Mouse (Mus musculus): Measurements from ENCODE around the gene Ubtd1. TPM values are rescaled to one million over a fixed set of nuclear protein-coding genes. Genes with fewer than 3 reads are reported as not detected.

Ubtd1 gene
- total RNA-seq, 2 experiments from 2014 or later: 15.4 to 19.8 TPM

DNA sequence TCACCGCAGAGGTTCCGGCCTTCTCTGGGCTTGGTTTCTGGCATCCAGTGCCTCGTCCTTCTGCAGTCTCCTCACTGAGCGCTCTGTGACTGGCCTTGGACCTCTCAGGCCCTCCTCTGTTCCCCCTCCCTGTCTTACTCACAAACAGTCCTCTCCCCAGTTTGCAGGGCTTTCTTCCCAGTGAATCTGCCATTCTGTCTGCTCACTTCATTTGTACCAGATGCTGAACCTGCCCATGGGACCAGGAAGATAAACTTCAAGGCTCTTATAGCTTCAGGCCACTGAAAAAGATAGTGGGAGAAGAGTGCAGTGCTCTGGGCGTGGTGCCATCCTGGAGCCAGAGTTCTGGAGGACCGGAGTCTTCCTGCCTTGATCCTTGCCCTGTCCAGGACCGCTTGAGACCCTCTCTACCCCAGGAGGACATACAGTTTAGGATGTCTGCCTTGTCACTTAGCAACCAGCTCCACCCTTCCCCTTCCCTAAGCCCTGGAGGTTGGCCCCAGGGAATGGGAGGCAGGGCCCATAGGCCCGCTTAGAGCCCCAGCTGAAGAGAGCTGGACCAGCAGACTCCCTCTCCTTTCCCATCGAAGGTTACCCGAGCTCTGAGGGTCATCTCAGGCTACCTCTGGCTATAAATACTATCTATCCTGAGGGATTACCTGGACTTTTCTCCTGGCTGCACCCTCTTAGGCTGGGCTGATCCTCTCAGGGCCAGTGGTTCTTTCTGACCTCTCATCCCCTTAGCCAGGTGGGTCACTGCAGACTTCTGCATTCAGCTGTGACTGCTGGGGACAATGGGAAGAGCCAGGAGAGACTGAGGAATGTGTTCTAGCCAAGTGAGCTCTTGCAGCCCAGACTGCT, 40.3 kb downstream of the Ubtd1 start:
- no peak for DNase-seq

DNA sequence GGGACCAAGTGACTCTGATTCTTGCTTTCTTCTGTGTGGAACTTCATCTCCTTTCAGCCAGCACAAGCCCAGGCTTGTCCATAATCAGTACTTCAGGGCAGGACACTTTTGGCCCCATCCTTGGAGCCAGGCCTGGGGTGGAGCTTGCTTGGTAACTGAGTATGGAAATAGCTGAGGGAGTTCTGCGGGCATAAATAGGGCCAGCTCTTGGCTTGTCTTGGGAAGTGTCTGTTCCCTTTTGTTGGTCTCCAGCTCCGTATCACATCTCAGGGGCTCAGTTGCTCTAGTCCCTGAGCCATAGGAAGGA, 40.9 kb downstream of the Ubtd1 start:
- DNase-seq: no peak

DNA sequence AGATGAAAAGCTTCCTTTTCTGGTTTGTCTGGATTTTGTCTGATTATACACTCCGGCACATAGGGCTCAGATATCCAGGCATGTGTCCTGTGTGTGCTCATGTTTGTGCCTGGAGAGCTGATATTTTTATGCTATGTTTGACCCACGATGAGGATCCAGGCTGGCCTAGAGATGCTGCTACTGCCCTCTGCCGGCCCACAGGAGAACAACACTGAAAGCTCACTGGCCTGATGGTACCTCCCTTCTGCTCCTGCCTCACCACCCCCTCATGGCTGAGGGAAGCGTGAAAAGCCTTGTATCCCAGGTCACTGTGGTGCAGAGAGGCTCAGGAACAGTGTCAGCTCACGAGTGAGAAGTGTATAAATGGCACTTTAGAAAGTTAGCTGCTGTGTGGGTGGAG, 44.6 kb downstream of the Ubtd1 start:
- peak; percentile 72 for DNase-seq

DNA sequence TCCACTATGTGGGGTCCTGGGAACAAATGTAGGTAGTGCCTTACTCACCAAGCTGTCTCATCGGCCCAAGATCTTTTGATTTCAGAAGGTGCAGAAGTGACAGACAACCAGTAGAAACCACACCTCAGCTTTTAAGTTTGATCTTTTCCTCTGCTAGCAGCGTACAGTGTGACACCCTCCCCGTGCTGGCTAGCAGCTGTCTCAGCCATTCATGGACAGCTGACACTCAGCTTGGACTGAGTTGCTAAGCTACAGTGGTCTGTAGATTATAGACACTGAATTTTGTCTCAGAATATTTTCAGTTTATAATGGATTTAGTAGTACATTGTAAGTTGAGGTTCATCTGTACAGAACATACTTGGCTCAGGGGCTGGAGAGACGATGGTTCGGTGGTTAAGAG, 49.5 kb downstream of the Ubtd1 start:
- no peak for DNase-seq

DNA sequence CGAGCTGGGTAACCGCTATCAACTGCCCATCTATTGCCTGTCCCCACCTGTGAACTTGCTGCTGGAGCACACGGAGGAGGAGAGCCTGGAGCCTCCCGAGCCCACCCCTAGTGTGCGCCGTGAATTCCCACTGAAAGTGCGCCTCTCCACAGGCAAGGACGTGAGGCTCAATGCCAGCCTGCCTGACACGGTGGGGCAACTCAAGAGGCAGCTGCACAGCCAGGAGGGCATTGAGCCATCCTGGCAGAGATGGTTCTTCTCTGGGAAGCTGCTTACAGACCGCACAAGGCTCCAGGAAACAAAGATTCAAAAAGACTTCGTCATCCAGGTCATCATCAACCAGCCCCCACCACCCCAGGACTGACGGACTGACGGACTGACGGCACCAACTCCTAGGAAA, 52.0 kb downstream of the Ubtd1 start:
- DNase-seq: peak; percentile 55

DNA sequence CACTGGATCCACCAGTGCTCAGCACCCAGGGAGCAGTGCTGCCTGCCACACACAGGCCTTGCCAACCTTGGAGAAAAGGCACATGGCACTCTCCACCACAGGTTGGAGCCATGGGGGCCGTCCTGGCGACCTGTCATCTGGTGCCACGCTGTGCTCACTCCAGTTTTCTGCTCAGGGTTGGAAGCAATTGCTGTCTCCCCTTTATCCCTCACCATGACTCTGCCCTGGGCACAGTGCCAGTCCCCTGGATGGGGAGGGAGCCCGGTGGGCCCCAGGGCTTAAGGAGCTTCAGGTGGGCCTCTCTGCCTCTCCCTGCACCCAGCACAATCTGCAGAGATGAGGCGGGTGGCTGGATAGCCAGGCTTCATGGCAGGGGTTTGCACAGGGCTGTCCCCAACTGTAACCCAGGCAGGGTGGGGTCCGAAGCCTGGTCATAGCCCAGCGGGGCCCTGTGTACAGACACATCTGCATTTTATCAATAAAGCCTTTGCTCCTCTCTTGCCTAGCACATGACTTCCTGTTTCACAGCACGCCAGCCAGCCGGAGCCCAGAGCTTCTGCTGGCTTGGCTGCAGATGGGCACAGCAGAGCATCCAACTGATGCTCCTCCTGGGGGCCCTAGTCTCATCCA, 52.7 kb downstream of the Ubtd1 start:
- peak; percentile 43 for DNase-seq

DNA sequence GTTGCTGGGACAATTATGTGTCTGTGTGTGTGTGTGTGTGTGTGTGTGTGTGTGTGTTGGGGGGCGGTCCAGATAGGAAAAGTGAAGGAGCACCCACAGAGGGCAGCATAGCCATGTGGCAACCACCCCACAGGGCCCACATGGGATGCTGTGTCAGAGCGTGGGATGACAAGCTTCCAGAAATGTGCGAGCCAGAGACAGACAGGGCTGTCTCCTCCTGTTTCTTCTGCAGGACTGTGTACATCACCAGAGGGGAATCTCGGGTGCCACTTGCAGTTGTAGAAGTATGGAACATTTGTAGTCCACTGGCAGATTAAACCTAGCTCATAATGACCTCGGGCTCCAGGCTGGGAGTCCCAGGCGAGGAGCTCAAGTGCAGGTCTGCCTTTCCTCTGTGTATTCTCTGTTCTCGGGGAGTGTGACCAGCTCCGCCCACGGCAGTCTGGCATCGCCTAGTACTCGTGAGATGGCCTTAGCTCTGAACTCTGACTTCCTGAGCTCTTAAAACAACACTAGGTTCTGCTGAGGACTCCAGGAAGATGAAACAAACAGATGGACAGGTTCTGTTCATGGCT, 53.4 kb downstream of the Ubtd1 start:
- no peak for DNase-seq

DNA sequence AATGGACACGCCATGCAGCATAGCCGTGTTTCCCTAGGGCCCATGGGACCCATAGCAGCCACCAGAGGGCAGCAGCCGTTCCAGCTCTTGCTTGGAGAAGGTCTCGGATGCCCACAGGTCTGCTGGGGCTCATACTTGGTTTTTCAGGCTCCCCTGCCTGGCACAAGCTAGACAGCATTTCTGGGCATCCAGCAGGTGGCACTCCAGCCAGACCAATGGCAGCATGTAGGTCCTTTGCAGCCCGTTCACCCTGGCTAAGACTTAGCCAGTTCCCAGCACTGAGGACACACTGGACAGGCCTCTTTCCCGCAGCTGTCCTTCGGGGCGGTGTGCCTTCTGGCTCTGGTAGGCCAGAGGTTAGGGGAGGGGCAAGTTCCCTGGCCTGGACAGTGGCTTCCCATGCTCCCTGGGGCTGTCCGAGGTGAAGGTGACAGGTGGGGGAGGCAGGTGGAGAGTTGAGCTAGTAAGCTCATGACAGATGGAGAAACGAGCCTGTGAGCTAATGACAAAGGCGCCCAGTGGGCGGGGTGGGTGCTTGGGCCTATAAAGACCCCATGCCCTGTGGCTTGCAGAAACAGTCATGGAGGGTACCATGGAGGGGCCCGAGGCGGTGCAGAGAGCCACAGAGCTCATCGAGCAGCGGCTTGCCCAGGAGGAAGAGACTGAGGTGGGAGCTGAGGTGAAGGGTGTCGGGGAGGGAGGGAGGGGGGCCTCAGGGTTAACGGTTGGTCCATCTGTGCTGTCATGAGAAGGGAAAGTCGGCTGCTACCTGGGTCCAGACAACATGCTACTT, 54.1 kb downstream of the Ubtd1 start, which contains the start of gene Ankrd2:
TSS of gene Ankrd2 (plus strand) at position 545 of the 793 bp plus-strand sequence.
- DNase-seq: peak; percentile 87

DNA sequence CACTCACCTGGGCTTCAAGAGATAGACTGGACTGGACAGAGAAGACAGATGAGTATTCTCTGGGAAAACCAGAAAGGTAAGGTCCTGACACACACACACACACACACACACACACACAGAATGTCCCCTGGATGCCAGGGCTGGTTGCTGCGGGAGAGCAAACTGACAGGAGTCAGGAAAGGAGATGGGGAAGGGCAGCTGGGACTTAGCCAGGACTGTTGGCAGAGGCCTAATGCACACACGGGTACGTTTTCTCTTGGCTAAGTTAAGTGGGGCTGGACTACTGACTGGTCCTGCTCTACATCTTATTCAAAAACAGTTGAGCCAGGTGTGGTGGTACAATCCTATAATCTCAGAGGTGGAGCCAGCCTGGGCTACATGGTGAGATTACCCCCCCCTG, 54.8 kb downstream of the Ubtd1 start:
- no peak for DNase-seq

DNA sequence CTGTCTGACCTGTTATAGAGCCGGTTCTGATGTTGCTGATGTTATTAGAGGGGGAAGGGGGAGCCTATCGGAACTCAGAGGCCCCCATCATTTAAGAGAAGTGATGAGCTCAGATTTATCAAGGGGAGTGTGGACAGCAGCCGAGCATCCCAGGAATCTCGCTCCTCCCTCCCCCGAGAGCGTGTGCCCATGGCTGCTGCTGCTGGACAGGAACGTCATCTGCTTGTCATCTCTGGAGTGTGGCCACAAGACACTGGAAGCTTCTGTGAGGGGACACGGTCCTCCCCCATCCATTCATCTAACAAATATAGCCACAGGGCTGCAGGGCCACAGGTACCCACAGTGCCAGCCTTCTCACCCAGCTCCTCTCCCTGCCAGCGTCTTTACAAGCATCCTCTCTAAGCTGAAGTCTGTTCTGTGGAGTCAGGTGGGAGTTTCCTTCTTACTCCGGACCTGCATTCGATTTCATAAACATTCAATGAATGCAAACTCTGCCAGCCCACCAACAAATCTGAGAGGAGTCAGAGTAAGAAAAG, 55.7 kb downstream of the Ubtd1 start:
- DNase-seq: no peak

DNA sequence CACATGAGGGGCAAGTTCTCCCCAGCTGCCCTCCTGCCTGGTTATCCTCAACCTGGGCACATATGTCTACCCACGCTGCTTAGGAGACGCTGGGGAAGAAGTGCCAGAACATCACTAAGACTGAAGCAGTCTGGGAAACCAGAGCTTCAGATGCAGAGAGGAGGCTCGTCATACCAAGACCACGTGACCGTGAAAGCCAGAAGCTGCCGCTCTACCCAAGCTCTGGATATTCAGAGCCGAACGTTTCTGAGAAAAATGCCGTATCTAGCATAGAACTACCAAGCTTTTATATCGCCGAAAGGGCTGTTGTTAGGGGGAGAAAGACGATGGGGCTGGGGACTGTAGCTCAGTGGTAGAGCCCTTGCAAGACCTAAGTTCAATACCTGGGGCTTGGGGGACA, 56.7 kb downstream of the Ubtd1 start:
- no peak for DNase-seq

DNA sequence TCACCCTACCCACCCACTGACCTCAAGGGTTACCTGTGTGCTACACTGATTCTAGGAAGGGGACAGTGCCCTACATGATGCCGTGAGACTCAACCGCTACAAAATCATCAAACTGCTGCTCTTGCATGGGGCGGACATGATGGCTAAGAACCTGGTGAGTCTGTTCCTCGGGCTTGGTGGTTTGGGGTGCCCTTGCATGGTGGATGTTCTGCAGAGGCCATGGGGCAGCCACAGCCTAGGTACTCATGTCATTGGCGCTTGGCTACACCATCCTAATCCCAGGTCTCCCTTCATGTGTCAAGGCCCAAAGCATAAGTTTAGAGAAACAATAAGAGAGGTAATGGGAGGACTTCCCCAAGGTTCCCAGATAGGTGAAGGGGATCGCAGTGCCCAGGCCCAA, 62.4 kb downstream of the Ubtd1 start:
- no peak for DNase-seq

DNA sequence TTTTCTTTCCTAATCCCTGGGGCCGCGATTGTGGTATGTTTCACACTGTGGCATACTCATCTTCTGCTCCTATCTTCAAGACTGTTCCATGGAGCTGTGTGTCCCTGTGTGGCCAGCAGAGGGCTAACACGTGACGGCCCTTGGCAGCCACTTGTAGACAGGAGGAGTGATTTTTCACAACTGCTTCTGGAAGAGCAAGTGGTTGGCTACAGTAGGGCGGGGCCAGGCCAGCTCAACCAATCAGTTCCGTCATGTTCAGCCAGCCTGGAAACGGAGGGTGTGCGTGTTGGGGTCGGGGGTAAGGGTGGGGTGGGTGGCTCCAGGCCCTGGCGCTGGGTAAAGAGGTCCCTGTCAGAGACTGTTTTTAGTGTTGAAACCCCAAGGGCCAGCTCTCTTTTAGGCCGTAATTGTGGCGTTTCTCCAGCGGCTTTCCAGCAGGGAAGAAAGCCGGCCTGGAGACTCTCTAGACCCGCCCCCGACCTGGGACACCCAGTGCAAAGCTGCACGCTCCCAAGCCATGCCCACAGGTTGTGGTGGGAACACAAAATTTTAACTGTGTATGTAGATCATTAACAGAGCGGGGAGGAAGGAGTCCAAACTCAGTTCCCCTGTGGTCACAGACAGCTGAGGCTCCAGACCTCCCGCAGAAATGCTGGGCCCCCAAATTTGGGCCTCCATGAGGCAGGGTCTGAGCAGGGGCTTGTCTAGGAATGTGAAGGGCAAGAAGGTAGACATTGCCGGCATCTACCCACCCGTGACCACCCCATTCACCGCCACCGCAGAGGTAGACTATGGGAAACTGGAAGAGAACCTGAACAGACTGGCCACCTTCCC, 63.9 kb downstream of the Ubtd1 start, which contains the start of gene Hoga1:
TSS of gene Hoga1 (plus strand) at position 342 of the 834 bp plus-strand sequence.
- DNase-seq: peak; percentile 82

DNA sequence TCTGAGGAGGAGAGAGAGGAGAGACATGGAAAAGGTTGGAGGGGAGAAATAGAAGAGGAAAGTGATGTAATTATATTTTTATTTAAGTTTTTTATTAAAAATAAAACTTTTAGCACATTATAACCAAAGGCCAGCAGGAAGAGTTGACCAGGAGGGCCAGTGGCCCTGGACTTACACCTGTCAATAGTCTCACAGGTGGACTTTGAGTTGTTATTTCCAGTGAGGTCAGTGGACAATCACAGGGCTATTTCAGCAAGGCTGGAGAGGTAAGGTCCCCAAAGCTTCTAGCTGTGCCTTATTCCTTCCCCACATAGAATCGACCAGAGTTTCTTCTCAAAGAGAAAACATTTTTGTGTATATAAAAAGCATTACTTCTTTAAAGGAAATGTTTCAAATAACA, 68.7 kb downstream of the Ubtd1 start:
- DNase-seq: no peak

DNA sequence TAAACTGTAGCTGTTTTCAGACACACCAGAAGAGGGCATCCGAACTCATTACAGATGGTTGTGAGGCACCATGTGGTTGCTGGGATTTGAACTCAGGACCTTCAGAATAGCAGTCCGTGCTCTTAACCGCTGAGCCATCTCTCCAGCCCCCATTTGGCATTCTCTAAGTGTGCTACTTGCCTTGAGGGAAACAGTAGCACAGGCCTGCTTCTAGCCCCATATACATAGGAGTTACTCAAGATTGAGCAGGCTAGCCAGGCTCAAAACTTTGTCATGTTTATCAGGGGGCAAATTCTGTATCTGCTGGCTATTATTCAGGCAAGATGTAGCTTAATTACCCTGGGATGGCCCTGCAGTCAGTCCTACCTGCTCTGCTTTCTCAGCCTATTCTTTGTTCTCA, 69.8 kb downstream of the Ubtd1 start:
- no peak for DNase-seq

DNA sequence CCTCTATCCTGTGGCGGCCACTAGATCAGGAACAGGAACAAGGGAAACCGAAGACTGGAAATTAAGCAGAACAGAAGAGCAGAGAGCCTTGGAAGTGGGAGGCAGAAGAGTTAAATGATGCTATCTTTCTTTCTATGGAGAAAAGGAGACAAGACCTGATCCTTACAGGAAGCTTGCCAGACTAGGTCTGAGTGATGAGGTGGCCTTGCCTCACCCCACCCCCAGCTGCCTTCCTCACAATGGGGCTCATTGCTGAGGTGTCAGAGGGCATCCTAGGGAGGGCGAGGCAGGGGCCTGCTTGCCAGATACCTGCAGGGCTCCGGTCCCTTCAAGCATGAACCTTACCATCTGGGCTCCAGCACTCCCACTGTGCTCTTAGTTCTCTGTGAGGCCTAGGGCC, 70.4 kb downstream of the Ubtd1 start, which contains the start of gene 4933411K16Rik:
TSS of gene 4933411K16Rik (plus strand) at position 301 of the 400 bp plus-strand sequence.
- DNase-seq: no peak

DNA sequence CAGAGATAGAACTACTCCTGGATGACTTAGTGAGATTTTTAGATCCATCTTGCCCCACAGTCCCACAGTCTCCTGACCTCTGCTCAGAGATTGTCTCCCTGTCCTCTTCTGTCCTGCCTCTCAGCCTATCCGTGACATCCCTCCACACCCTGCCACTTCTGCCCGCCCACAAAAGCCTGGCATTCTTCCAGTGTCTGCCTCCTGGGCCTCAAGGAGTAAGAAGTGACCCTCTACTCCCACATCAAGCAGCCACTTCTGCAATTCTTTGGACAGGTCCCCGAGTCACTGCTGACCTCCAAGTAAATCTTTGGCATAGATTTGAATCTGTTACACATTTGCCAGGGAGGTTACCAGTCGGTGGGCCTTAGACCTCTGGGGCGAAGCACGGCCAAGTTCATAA, 72.7 kb downstream of the Ubtd1 start:
- DNase-seq: no peak

DNA sequence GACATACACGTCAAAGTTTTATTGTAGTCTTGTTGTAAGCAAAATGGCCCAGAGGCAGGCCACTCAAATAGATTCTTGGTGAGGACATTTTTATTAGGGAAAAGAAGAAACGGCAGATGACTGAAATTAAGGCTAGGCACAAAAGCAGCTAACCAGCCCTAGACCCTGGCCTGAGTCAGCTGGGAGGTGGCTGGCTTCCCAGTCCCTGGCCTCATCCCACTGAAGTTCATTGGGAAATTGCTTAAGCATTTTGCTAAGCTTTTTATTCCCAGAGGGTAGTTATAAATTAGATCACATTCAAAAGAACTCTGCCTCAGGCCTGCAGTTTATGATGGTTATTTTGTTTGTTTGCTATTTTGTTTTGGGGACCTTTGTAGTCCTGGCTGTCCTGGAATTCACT, 74.3 kb downstream of the Ubtd1 start:
- DNase-seq: peak; percentile 82

DNA sequence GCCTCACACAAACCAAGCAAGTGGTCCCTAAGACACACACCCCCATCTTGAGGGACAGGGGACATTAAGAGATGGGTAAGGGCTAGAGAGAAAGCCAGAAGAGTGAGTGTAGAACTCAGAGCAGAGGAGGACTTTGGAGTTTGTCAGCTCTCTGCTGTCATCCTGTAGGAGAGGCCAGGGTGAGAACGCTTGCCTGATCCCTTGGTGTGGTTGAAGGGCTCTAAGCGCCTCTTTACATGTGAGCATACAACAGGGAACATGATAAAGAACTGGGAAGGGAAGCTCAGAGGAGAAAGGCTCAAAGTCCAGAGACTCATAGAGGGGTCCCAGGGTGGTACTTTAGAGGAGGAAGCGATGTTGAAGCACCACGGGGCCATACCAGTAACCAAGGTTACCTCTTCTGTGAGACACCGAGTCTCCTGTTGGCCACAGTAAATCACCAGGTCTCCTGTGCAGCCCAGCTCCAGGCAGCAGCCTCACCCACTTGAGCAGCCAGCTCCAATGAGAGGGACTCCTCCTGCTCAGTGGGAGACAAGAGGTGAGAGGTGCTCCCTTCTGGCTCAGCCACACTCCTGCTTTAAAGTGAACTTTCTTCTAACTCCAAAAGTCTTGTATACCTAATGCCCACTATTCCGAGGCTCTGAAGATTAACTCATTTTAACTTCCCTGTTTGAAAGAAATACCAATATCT, 75.3 kb downstream of the Ubtd1 start:
- no peak for DNase-seq

DNA sequence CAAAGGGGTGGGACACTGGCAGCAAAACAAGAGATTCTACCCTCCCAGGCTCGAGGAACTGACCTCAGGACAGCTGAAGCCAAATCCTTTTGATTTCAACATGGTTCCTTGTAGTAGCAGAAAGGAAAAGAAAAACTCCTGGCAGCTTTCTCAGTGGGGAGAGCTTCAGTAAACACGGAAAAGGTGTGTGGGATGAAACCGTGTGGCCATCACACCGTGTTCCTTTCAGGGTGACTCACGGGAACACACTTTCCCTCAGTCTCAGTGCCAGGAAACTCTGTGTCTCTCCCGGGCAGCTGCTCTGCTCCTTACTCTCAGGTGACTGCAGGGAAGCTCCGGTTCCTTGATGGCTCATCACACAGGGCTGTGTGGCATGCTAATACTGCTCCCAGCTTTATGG, 76.9 kb downstream of the Ubtd1 start:
- DNase-seq: peak; percentile 50

DNA sequence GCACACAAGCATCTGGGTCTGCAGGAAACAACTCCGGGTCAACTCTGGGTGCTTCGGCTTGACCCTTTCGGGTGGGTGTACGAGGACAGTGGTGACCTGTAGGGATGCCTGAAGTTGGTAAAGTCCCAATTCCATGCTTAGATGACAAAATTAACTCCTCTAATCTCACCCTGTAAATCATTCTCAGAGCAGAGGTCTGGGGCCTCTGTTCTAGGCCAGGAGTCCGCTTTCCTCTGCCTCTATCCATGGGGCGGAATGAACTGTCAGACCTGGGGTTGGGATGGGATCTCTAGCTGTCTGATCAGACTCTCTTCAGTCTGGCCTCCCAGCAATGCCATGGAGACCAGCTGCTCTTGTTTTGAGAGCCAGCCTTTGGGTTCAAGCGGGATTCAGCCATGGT, 79.9 kb downstream of the Ubtd1 start:
- no peak for DNase-seq
